Mouse (Mus musculus): ENCODE measurements around the gene 4833439L19Rik. TPM values are rescaled to one million over a fixed set of nuclear protein-coding genes. Genes with fewer than 3 reads are reported as not detected.

The 4833439L19Rik gene
- total and polyA plus RNA-seq, 3 experiments: 23.1 to 25.0 (median 23.5) TPM

- H3K27me3 ChIP-seq (replicated peaks): peaks cover 5% of the 10 kb centered on the region
- H3K9ac ChIP-seq (ENCODE audit: insufficient read depth, low read depth): no peak overlapping the region
- H3K4me3 ChIP-seq (replicated peaks in 1 of 3; ENCODE audit: low read depth in 2 of 3, low read length in 2 of 3, poor library complexity in 1 of 3): no peak overlapping the region
- TF ChIP-seq UBTF (IDR thresholded peaks at IDR 0.05; ENCODE audit: low read depth, low read length) (no peak), ZKSCAN1 (IDR thresholded peaks at IDR 0.05; ENCODE audit: borderline replicate concordance, low read depth, low read length) (no peak), SMC3 (IDR thresholded peaks at IDR 0.05; ENCODE audit: low read depth, low read length) (no peak), ZNF384 (IDR thresholded peaks at IDR 0.05; ENCODE audit: low read depth, low read length) (no peak), IRF4 (IDR thresholded peaks at IDR 0.05; ENCODE audit: low read depth, low read length) (no peak), GABPA (IDR thresholded peaks at IDR 0.05; ENCODE audit: insufficient replicate concordance, low read depth, low read length) (no peak), E2F4 (IDR thresholded peaks at IDR 0.05; ENCODE audit: insufficient replicate concordance, low read depth, low read length) (no peak), HCFC1 (IDR thresholded peaks at IDR 0.05; ENCODE audit: low read depth, low read length) (no peak), MAX (IDR thresholded peaks at IDR 0.05; ENCODE audit: low read length) (no peak), PAX5 (IDR thresholded peaks at IDR 0.05; ENCODE audit: low read length) (no peak), JUN (IDR thresholded peaks at IDR 0.05; ENCODE audit: insufficient read depth, low read depth, low read length) (no peak), BHLHE40 (IDR thresholded peaks at IDR 0.05; ENCODE audit: low read depth, low read length) (no peak), POLR2AphosphoS2 (IDR thresholded peaks at IDR 0.05; ENCODE audit: low read depth, low read length) (no peak), ZC3H11A (IDR thresholded peaks at IDR 0.05; ENCODE audit: low read depth, low read length) (no peak), MYC (IDR thresholded peaks at IDR 0.05; ENCODE audit: low read depth, low read length) (no peak), CHD2 (IDR thresholded peaks at IDR 0.05; ENCODE audit: low read length) (no peak), EP300 (IDR thresholded peaks at IDR 0.05; ENCODE audit: low read length) (no peak), NRF1 (IDR thresholded peaks at IDR 0.05; ENCODE audit: low read depth, low read length) (no peak), SIN3A (IDR thresholded peaks at IDR 0.05; ENCODE audit: low read length) (no peak)
- in situ Hi-C loops (cut with MboI; ENCODE audit: low pct_ligation_motif_present, low pct_unique_long_range_greater_than_20kb, low sequenced_read_pairs) (no loop called here), dilution Hi-C loops (cut with MboI; ENCODE audit: extremely low pct_ligation_motif_present, extremely low pct_unique_long_range_greater_than_20kb, low sequenced_read_pairs) (no loop called here)
- no peak overlapping the region for H3K27ac ChIP-seq (ENCODE audit: insufficient read depth, low read depth)
- DNase-seq (ENCODE audit: extremely low read depth): no peak
- H3K9me3 ChIP-seq (replicated peaks; ENCODE audit: low read length): peaks cover 2% of the 10 kb centered on the region
- H3K79me2 ChIP-seq (replicated peaks; ENCODE audit: control insufficient read depth, extremely low read depth, insufficient read depth, poor library complexity, severe bottlenecking): peaks cover 28% of the 10 kb centered on the region
- H3K4me1 ChIP-seq (ENCODE audit: control insufficient read depth in 1 of 2, insufficient read depth in 2 of 2): peaks cover 7 to 37% of the 10 kb centered on the region in 2 experiments; a peak in 3 of 4 replicates
- H3K4me2 ChIP-seq (ENCODE audit: insufficient read depth, low read depth, poor library complexity, severe bottlenecking): no peak overlapping the region; the same call in 1 of the 2 replicates
- peaks cover 2 to 15% of the 10 kb centered on the region in 2 experiments for H3K36me3 ChIP-seq (replicated peaks in 1 of 2; ENCODE audit: control insufficient read depth in 1 of 2, insufficient read depth in 1 of 2, low read length in 1 of 2)
These were observed 59.3 kb downstream of the 4833439L19Rik start for GRCm38 (mm10) chr13:54505920-54506319.

- H3K4me3 ChIP-seq (replicated peaks in 1 of 3; ENCODE audit: low read depth in 2 of 3, low read length in 2 of 3, poor library complexity in 1 of 3): peak overlapping the region; percentile 59 to 84 (median 73)
- H3K9ac ChIP-seq (ENCODE audit: insufficient read depth, low read depth): peak overlapping the region; percentile 87
- H3K79me2 ChIP-seq (replicated peaks; ENCODE audit: control insufficient read depth, extremely low read depth, insufficient read depth, poor library complexity, severe bottlenecking): peaks cover 28% of the 10 kb centered on the region
- dilution Hi-C loops (cut with MboI; ENCODE audit: extremely low pct_ligation_motif_present, extremely low pct_unique_long_range_greater_than_20kb, low sequenced_read_pairs): no loop called here
- TF ChIP-seq MAZ (IDR thresholded peaks at IDR 0.05; ENCODE audit: low read depth, low read length): no peak
- no peak; the same call in 1 of the 2 replicates for TF ChIP-seq CHD1 (IDR thresholded peaks at IDR 0.05; ENCODE audit: low read depth, low read length)
- peak; percentile 34; the same call in 1 of the 2 replicates for TF ChIP-seq SIN3A (IDR thresholded peaks at IDR 0.05; ENCODE audit: low read length)
- no peak overlapping the region for H3K27ac ChIP-seq (ENCODE audit: insufficient read depth, low read depth)
- H3K36me3 ChIP-seq (replicated peaks in 1 of 2; ENCODE audit: control insufficient read depth in 1 of 2, insufficient read depth in 1 of 2, low read length in 1 of 2): peaks cover 0 to 9% of the 10 kb centered on the region in 2 experiments
- in situ Hi-C loops (cut with MboI; ENCODE audit: low pct_ligation_motif_present, low pct_unique_long_range_greater_than_20kb, low sequenced_read_pairs): no loop called here
- peak; percentile 42 for DNase-seq (ENCODE audit: extremely low read depth)
- peak overlapping the region; percentile 89 for H3K4me2 ChIP-seq (ENCODE audit: insufficient read depth, low read depth, poor library complexity, severe bottlenecking)
- peaks cover 7 to 42% of the 10 kb centered on the region in 2 experiments; a peak in 3 of 4 replicates for H3K4me1 ChIP-seq (ENCODE audit: control insufficient read depth in 1 of 2, insufficient read depth in 2 of 2)
- H3K27me3 ChIP-seq (replicated peaks): peaks cover 5% of the 10 kb centered on the region
- H3K9me3 ChIP-seq (replicated peaks; ENCODE audit: low read length): no peaks in the 10 kb centered on the region
These were observed 60.5 kb downstream of the 4833439L19Rik start for GRCm38 (mm10) chr13:54504611-54505260.

All from CH12.LX (cell line).